Mouse (Mus musculus) cerebellum, adult 2 months (tissue): Measurements from ENCODE around the gene Pla2g3. TPM values are rescaled to one million over a fixed set of nuclear protein-coding genes. Genes with fewer than 3 reads are reported as not detected.

Experiments used
- DNase-seq, 2 experiments: peaks; one replicate each; pipeline ENCODE4 v3.0.0; 2021
- H3K27ac ChIP-seq: fragments of 200-500 bp; 2 replicates; pipeline ENCODE4 v1.5.1; 2012; ENCODE audit warnings: low read length, control low read depth, inconsistent platforms; ENCODE audit not compliant: insufficient read depth
- H3K27me3 ChIP-seq: fragments of 200-500 bp; 2 replicates; pipeline ENCODE4 v1.6.1; 2012; ENCODE audit warnings: inconsistent platforms, mild to moderate bottlenecking, low read length, moderate library complexity; ENCODE audit not compliant: control insufficient read depth, insufficient read depth
- H3K4me1 ChIP-seq: fragments of 200-500 bp; 2 replicates; pipeline ENCODE4 v1.6.1; 2011; ENCODE audit warnings: low read length; ENCODE audit not compliant: control insufficient read depth, insufficient read depth
- H3K4me3 ChIP-seq: fragments of 200-500 bp; replicated peaks from 2 replicates; pipeline ENCODE3; 2011; ENCODE audit warnings: mild to moderate bottlenecking, low read depth, low read length, control low read depth; ENCODE audit not compliant: insufficient read depth
- CTCF ChIP-seq: fragments of 200-500 bp; IDR thresholded peaks from 2 replicates; pipeline ENCODE4 v1.5.1; 2011; ENCODE audit warnings: low read depth, mild to moderate bottlenecking, control low read depth, low read length, moderate library complexity, borderline replicate concordance; ENCODE audit not compliant: insufficient read depth
- POLR2A ChIP-seq: fragments of 200-500 bp; IDR thresholded peaks from 2 replicates; pipeline ENCODE4 v1.6.1; 2011; ENCODE audit warnings: low read length, control low read depth, borderline replicate concordance; ENCODE audit not compliant: insufficient read depth
- WGBS: fragments of 180-500 bp; shearing (Covaris S2); methylation state at CpG from one replicate; pipeline ENCODE4 v1.1.7; 2018; 5-methylcytosine and 5-hydroxymethylcytosine counted together
- polyA plus RNA-seq: library from polyadenylated mRNA; depleted of rRNA; stranded (reverse); fragments of >200 nt; gene quantifications from 2 replicates; pipeline ENCODE4 v1.2.3, GENCODE M21; 2012

Gene Pla2g3
- polyA plus RNA-seq, 1 experiment, result 4.0 TPM

- 80% methylated on average over 4 of the region's 4 CpGs for WGBS
Measured at GRCm38 (mm10) chr11:3525560-3525959, 37.5 kb downstream of the Pla2g3 start.

DNA sequence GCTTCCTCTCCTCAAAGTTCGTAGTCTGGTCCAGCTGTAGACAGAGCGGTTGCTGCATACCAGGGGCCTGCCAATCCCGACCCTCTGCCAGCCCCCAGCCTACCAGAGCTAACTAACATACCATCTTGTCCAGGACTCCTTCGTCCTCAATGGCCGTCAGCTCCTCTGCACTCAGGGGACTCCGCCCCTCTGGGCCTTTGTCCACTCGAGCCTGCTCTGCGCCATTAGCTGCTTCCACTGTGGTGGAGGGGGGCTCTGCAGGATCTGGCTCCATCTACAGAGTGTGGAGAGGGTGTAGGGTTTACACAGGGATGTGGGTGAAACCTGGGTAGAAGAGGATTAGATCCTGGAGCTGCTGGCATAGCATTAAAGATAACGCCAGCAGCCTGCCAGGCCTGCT is 38.1 kb downstream of the Pla2g3 start:
- peaks cover 20% of the 10 kb centered on the region for H3K4me1 ChIP-seq
- TF ChIP-seq CTCF (no peak), POLR2A (no peak)
- no peak overlapping the region for H3K4me3 ChIP-seq
- 68% methylated on average over 9 of the region's 9 CpGs for WGBS
- peak in 1 of 2 experiments; percentile 10 for DNase-seq
- no peaks in the 10 kb centered on the region for H3K27me3 ChIP-seq
- no peak overlapping the region for H3K27ac ChIP-seq

More at GRCm38 (mm10) chr11:3525560-3525959, 37.5 kb downstream of the Pla2g3 start:
- H3K4me1 ChIP-seq, result peaks cover 26% of the 10 kb centered on the region
- peak in 1 of 2 experiments; percentile 6 for DNase-seq
- H3K27ac ChIP-seq, result no peak overlapping the region
- H3K4me3 ChIP-seq, result no peak overlapping the region
- TF ChIP-seq POLR2A, result no peak
- no peaks in the 10 kb centered on the region for H3K27me3 ChIP-seq

- Histone ChIP-seq H3K27ac (no peak overlapping the region), H3K27me3 (no peaks in the 10 kb centered on the region), H3K4me1 (peaks cover 13% of the 10 kb centered on the region), H3K4me3 (no peak overlapping the region)
- peak in 1 of 2 experiments; percentile 15 for DNase-seq
- WGBS, result 45% methylated on average over 24 of the region's 24 CpGs
- TF ChIP-seq CTCF, result no peak
- TF ChIP-seq POLR2A, result no peak
Measured at GRCm38 (mm10) chr11:3526979-3527738, 39.1 kb downstream of the Pla2g3 start.

DNA sequence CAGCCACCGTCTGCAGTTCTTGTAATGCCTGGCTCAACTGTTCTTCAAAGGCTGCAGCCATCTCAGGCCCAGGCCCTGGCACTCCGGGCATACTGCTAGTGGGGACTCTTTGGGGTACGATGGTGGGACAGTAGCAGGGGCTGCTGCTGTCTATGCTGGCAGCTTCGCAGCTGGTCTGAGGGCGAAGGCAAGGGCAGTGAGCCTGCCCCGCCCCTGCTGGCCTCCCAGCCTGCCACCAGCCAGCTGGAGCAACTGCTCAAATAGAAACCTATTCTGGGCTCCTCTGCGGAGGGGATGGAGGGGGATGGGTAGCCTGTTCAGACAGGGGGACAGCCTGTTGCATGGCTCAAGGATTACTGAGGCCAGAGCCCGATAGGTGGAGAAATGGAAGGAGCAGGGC is 39.7 kb downstream of the Pla2g3 start:
- peaks cover 10% of the 10 kb centered on the region for H3K4me1 ChIP-seq
- TF ChIP-seq POLR2A, result no peak
- no peak for TF ChIP-seq CTCF
- H3K27me3 ChIP-seq, result no peaks in the 10 kb centered on the region
- H3K27ac ChIP-seq, result no peak overlapping the region
- 54% methylated on average over 8 of the region's 8 CpGs for WGBS
- no peak overlapping the region for H3K4me3 ChIP-seq
- DNase-seq, result peak in 1 of 2 experiments; percentile 13

DNA sequence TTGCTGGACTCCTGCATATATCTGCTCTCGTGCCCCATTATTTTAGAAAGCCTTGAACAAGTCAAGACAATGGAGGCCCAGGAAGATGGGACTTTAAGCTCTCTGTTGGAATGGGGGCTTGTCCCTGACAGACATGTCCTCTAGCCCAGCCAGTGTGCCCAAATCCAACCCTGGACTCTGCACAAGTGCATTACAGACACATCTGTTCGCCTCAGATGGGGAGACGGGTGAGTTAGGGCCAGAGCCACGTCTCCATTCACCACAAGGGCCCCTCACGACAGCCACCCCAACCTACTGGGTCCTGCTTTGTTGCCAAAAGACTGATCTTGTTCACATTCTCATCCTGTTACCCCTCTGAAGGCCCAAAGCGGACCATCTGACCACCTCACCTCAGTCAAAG is 40.1 kb downstream of the Pla2g3 start:
- Histone ChIP-seq H3K27ac (no peak overlapping the region), H3K4me3 (no peak overlapping the region), H3K27me3 (no peaks in the 10 kb centered on the region), H3K4me1 (peaks cover 10% of the 10 kb centered on the region)
- no peak for DNase-seq
- TF ChIP-seq CTCF (no peak), POLR2A (no peak)
- WGBS, result 80% methylated on average over 6 of the region's 6 CpGs

GRCm38 (mm10) chr11:3529476-3530252 is 41.6 kb downstream of the Pla2g3 start:
- WGBS, result 55% methylated on average over 20 of the region's 20 CpGs
- no peak overlapping the region for H3K27ac ChIP-seq
- DNase-seq, result peak in 1 of 2 experiments; percentile 7
- H3K4me1 ChIP-seq, result peaks cover 10% of the 10 kb centered on the region
- no peaks in the 10 kb centered on the region for H3K27me3 ChIP-seq
- H3K4me3 ChIP-seq, result no peak overlapping the region
- TF ChIP-seq POLR2A, result no peak
- no peak for TF ChIP-seq CTCF

GRCm38 (mm10) chr11:3530731-3531130 is 42.6 kb downstream of the Pla2g3 start:
- 95% methylated on average over 3 of the region's 3 CpGs for WGBS
- DNase-seq, result peak in 1 of 2 experiments; percentile 8
- H3K27me3 ChIP-seq, result no peaks in the 10 kb centered on the region
- TF ChIP-seq POLR2A (no peak), CTCF (no peak)
- no peak overlapping the region for H3K27ac ChIP-seq
- H3K4me1 ChIP-seq, result peaks cover 10% of the 10 kb centered on the region
- H3K4me3 ChIP-seq, result no peak overlapping the region
